In genomic region chr6:39419851-39420721, GRCm38 (mm10) we compare ENCODE assay signal across 8 mouse cellular contexts. TPM values are rescaled to one million over a fixed set of nuclear protein-coding genes. Genes with fewer than 3 reads are reported as not detected.
DNase-seq lines count a peak whose midpoint lies in the region; ATAC-seq lines count a peak whose summit lies in the region.

TSS of gene Mkrn1 (minus strand) at chr6:39420462.

- H3K27me3 ChIP-seq in hindbrain, embryonic 15.5 days: no peaks in the 10 kb centered on the region

- H3K9ac ChIP-seq in hindbrain, embryonic 15.5 days: peak within 1 kb of the TSS; percentile 96

- H3K27ac ChIP-seq in hindbrain, embryonic 15.5 days (replicated peaks): peak within 1 kb of the TSS; percentile 94

- no peaks in the 10 kb centered on the region for H3K36me3 ChIP-seq in hindbrain, embryonic 15.5 days

- ATAC-seq in hindbrain, embryonic 15.5 days (ENCODE audit: low FRiP score, low read depth): peak; percentile 97

- peak within 1 kb of the TSS; percentile 99 for H3K4me3 ChIP-seq in hindbrain, embryonic 15.5 days

- WGBS in hindbrain, embryonic 15.5 days: under 1% methylated on average over 80 of the region's 82 CpGs

- peaks cover 20% of the 10 kb centered on the region for H3K4me1 ChIP-seq in hindbrain, embryonic 15.5 days (replicated peaks)

- peak; percentile 99 for DNase-seq in R1 (ENCODE audit: low read depth, low spot score)
- peak; percentile 94 to 96 for DNase-seq in cerebellum, postnatal 25 days
- DNase-seq in frontal cortex, postnatal 36 days (ENCODE audit: low spot score in 2 of 2): peak; percentile 75 to 85
- DNase-seq in left cerebral cortex, adult 11 months (ENCODE audit: low spot score): peak; percentile 80
- DNase-seq in lung, postnatal 4 days: peak; percentile 81 to 82
- peak; percentile 84 for DNase-seq in retina, postnatal 7 days (ENCODE audit: low read depth, low spot score)
- peak; percentile 73 for DNase-seq in urinary bladder, adult 2 months (ENCODE audit: low spot score)

- peak within 1 kb of the TSS; percentile 70 for H3K4me2 ChIP-seq in hindbrain, embryonic 15.5 days

- no peaks in the 10 kb centered on the region for H3K9me3 ChIP-seq in hindbrain, embryonic 15.5 days

RNA-seq across cellular contexts. Expression of gene Mkrn1, which starts in this region (rescaled TPM):
- polyA plus RNA-seq in hindbrain, embryonic 15.5 days (2015; fragmentation: Nextera tagmentation; extraction: Ambion mirVana): 231 and 232 TPM in 2 replicates
- polyA plus RNA-seq in urinary bladder, adult 2 months (2012; rRNA removed): 39.2 and 45.7 TPM in 2 replicates

Comparison
In these comparisons a context has a peak if more than half of its experiments do, and no peak if none do; other contexts are left out.
1. Peak in every context shown above with its lines: DNase-seq, ATAC-seq, H3K4me3 ChIP-seq and H3K27ac ChIP-seq.